Mouse (Mus musculus): ENCODE results near the gene Pex5l. TPM values are rescaled to one million over a fixed set of nuclear protein-coding genes. Genes with fewer than 3 reads are reported as not detected.

The Pex5l gene
- polyA plus RNA-seq, 1 experiment from 2014 or later = 4.5 TPM

GRCm38 (mm10) chr3:32924168-32924567, 218.9 kb downstream of the Pex5l start:
- no peaks in the 10 kb centered on the region for H3K4me1 ChIP-seq
- 54% methylated on average over 6 of the region's 6 CpGs for WGBS
- H3K27me3 ChIP-seq (replicated peaks) = no peaks in the 10 kb centered on the region
- peak; percentile 72; the same call in 1 of the 2 replicates for ATAC-seq (ENCODE audit: low FRiP score)
- H3K4me3 ChIP-seq (replicated peaks) = no peak overlapping the region
- peaks cover 65% of the 10 kb centered on the region for H3K36me3 ChIP-seq
- H3K4me2 ChIP-seq = no peak overlapping the region
- peaks cover 3% of the 10 kb centered on the region; the same call in 1 of the 2 replicates for H3K9me3 ChIP-seq (replicated peaks)
- H3K9ac ChIP-seq (replicated peaks) = no peak overlapping the region
- H3K27ac ChIP-seq (replicated peaks) = no peak overlapping the region

- Histone ChIP-seq H3K27me3 (replicated peaks) (no peaks in the 10 kb centered on the region), H3K9ac (replicated peaks) (no peak overlapping the region), H3K9me3 (replicated peaks) (no peaks in the 10 kb centered on the region), H3K27ac (replicated peaks) (no peak overlapping the region), H3K36me3 (peaks cover 16% of the 10 kb centered on the region), H3K4me1 (no peaks in the 10 kb centered on the region), H3K4me2 (no peak overlapping the region), H3K4me3 (replicated peaks) (no peak overlapping the region)
- ATAC-seq (ENCODE audit: low FRiP score) = peak; percentile 89
- 54% methylated on average over 7 of the region's 7 CpGs for WGBS
Measured at GRCm38 (mm10) chr3:32910071-32910551, 232.9 kb downstream of the Pex5l start.

GRCm38 (mm10) chr3:32908400-32908799, 234.6 kb downstream of the Pex5l start:
- ATAC-seq (ENCODE audit: low FRiP score) = no peak
- H3K9ac ChIP-seq (replicated peaks) = no peak overlapping the region
- H3K9me3 ChIP-seq (replicated peaks) = no peaks in the 10 kb centered on the region
- H3K27me3 ChIP-seq (replicated peaks) = no peaks in the 10 kb centered on the region
- no peak overlapping the region for H3K27ac ChIP-seq (replicated peaks)
- no peak overlapping the region for H3K4me3 ChIP-seq (replicated peaks)
- H3K36me3 ChIP-seq = no peaks in the 10 kb centered on the region
- H3K4me2 ChIP-seq = no peak overlapping the region
- WGBS = 85% methylated on average over 3 of the region's 3 CpGs
- H3K4me1 ChIP-seq = no peaks in the 10 kb centered on the region

GRCm38 (mm10) chr3:32905850-32906779, 236.9 kb downstream of the Pex5l start:
- Histone ChIP-seq H3K4me1 (no peaks in the 10 kb centered on the region), H3K9me3 (replicated peaks) (no peaks in the 10 kb centered on the region), H3K27me3 (replicated peaks) (no peaks in the 10 kb centered on the region), H3K27ac (replicated peaks) (no peak overlapping the region), H3K36me3 (peaks cover 14% of the 10 kb centered on the region), H3K9ac (replicated peaks) (no peak overlapping the region), H3K4me2 (no peak overlapping the region), H3K4me3 (replicated peaks) (no peak overlapping the region)
- 75% methylated on average over 8 of the region's 8 CpGs for WGBS
- no peak for ATAC-seq (ENCODE audit: low FRiP score)

GRCm38 (mm10) chr3:32904599-32904998, 238.4 kb downstream of the Pex5l start:
- peaks cover 19% of the 10 kb centered on the region for H3K36me3 ChIP-seq
- no peaks in the 10 kb centered on the region for H3K27me3 ChIP-seq (replicated peaks)
- no peak overlapping the region for H3K4me3 ChIP-seq (replicated peaks)
- no peak for ATAC-seq (ENCODE audit: low FRiP score)
- H3K9me3 ChIP-seq (replicated peaks) = no peaks in the 10 kb centered on the region
- no peaks in the 10 kb centered on the region for H3K4me1 ChIP-seq
- H3K9ac ChIP-seq (replicated peaks) = no peak overlapping the region
- 84% methylated on average over 1 of the region's 1 CpGs for WGBS
- no peak overlapping the region for H3K4me2 ChIP-seq
- no peak overlapping the region for H3K27ac ChIP-seq (replicated peaks)

GRCm38 (mm10) chr3:32903462-32903861, 239.6 kb downstream of the Pex5l start:
- no peak for ATAC-seq (ENCODE audit: low FRiP score)
- Histone ChIP-seq H3K27me3 (replicated peaks) (no peaks in the 10 kb centered on the region), H3K4me1 (no peaks in the 10 kb centered on the region), H3K4me3 (replicated peaks) (no peak overlapping the region), H3K36me3 (peaks cover 19% of the 10 kb centered on the region), H3K27ac (replicated peaks) (no peak overlapping the region), H3K4me2 (no peak overlapping the region), H3K9me3 (replicated peaks) (no peaks in the 10 kb centered on the region), H3K9ac (replicated peaks) (no peak overlapping the region)
- WGBS = 67% methylated on average over 4 of the region's 4 CpGs

All from neural tube, embryonic 15.5 days (tissue).